Mouse (Mus musculus): ENCODE measurements around the gene Tmem167. TPM values are rescaled to one million over a fixed set of nuclear protein-coding genes. Genes with fewer than 3 reads are reported as not detected.

Gene Tmem167
- 51.5 TPM for polyA plus RNA-seq (2014; fragmentation: Illumina TruSeq; extraction: RNeasy Lipid Tissue Mini Kit (QIAGEN cat#74804); ENCODE audit: low read depth, low replicate concordance)

DNA sequence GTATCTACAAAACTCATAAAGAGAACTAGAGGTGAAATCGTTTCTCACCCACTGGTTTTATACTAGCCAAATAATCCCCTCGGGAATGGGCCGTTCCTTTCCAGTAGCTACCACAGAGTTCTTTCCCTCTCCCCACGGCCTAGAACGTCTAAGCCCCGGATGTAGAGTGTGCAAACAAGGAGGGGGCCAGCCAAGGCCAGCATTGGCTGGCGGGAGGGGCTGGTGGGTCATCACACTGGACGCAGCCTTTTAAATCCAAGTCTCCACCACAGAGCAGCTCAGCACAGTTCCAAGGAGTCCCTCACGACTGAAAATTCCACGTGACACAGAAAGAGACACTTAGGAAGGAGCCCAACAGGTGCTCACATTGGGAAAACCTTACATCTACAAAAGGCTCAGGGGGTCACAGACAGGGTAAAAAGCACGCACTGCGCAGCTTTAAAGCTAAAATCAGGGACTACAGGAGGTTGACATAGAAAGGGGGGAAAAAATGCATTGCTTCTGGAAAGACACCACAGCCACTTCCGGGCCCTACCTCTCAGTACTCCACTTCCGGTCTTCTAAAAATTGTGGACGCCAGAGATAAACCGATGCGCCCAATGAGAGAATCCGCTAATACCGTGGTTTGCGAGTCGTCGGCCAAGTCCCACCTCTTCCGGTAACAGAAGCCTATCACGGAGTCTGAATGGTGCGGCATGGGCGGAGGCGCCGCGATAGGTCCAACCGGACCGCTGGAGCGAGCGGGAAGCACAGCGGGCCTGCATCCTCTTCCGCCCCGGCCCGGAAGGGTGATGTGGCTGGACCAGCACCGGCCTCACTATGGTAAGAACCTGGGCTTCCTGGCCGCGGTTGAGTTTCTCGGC lies at the start of gene Tmem167, which contains the start of gene Xrcc4:
Tmem167 (plus strand) TSS at position 162 of the 863 bp plus-strand sequence.
Xrcc4 (minus strand) TSS at position 647 of the 863 bp plus-strand sequence.

Other genes starting within 250 kb of the Tmem167 start
- 34.6 TPM for gene Xrcc4, start 485 bp downstream of the Tmem167 start, polyA plus RNA-seq (2014; fragmentation: Illumina TruSeq; extraction: RNeasy Lipid Tissue Mini Kit (QIAGEN cat#74804); ENCODE audit: low read depth, low replicate concordance)